Mouse (Mus musculus) midbrain, embryonic 12.5 days (tissue): ENCODE measurements around the gene Tnni3k. TPM values are rescaled to one million over a fixed set of nuclear protein-coding genes. Genes with fewer than 3 reads are reported as not detected.

Experiments used
- ATAC-seq: fragments of 200-750 bp; cut with Nextera tagmentation; 2 replicates; pipeline ENCODE4 v1.8.0; 2017; ENCODE audit warnings: low read depth, moderate TSS enrichment, moderate library complexity; ENCODE audit not compliant: low FRiP score
- H3K27ac ChIP-seq: fragments of 300-500 bp; sonication (generic); replicated peaks from 2 replicates; pipeline ENCODE4 v1.5.1; 2016; ENCODE audit warnings: mild to moderate bottlenecking
- H3K27me3 ChIP-seq: fragments of 300-500 bp; sonication (generic); 2 replicates; pipeline ENCODE4 v1.6.1; 2016; ENCODE audit warnings: mild to moderate bottlenecking
- H3K36me3 ChIP-seq: fragments of 300-500 bp; sonication (generic); 2 replicates; pipeline ENCODE4 v1.6.1; 2016
- H3K4me1 ChIP-seq: fragments of 300-500 bp; sonication (generic); 2 replicates; pipeline ENCODE4 v1.6.1; 2016
- H3K4me2 ChIP-seq: fragments of 300-500 bp; sonication (generic); replicated peaks from 2 replicates; pipeline ENCODE4 v1.6.1; 2016; ENCODE audit warnings: mild to moderate bottlenecking, moderate library complexity
- H3K4me3 ChIP-seq: fragments of 300-500 bp; sonication (generic); 2 replicates; pipeline ENCODE4 v1.5.1; 2016; ENCODE audit warnings: mild to moderate bottlenecking
- H3K9ac ChIP-seq: fragments of 300-500 bp; sonication (generic); replicated peaks from 2 replicates; pipeline ENCODE4 v1.6.1; 2016; ENCODE audit warnings: mild to moderate bottlenecking, moderate library complexity
- H3K9me3 ChIP-seq: fragments of 300-500 bp; sonication (generic); 2 replicates; pipeline ENCODE4 v1.6.1; 2016; ENCODE audit warnings: mild to moderate bottlenecking
- WGBS: fragments of 180-500 bp; shearing (Covaris S2); methylation state at CpG from one replicate; pipeline ENCODE4 v1.1.7; 2016; 5-methylcytosine and 5-hydroxymethylcytosine counted together
- polyA plus RNA-seq: library from polyadenylated mRNA; unstranded; fragments of >200 nt; fragmentation: Nextera tagmentation; extraction: Ambion mirVana; gene quantifications from 2 replicates; pipeline ENCODE4 v1.2.1, GENCODE M21; 2016

The Tnni3k gene
- polyA plus RNA-seq, 1 experiment from 2014 or later = not detected

DNA sequence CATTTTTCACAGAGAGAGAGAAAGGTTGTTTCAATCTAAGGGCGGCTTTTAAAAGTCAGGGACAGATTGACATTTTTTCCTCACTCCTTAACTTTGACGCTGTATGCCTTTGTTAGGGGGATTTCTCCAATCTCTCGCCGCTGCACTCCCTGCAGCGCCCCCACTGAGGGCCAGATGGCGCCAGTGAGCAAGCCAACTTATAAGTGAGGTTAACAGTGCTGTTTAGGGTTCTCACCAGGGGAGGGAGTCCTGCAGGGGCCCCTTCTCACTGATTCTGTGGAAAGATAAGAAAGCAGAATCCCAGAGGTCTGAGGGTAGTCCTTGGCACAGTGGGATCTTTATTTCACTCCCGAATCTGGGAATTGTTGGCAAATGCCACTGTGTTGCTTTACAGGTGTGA, 237.5 kb downstream of the Tnni3k start:
- H3K4me3 ChIP-seq = peak overlapping the region; percentile 30

DNA sequence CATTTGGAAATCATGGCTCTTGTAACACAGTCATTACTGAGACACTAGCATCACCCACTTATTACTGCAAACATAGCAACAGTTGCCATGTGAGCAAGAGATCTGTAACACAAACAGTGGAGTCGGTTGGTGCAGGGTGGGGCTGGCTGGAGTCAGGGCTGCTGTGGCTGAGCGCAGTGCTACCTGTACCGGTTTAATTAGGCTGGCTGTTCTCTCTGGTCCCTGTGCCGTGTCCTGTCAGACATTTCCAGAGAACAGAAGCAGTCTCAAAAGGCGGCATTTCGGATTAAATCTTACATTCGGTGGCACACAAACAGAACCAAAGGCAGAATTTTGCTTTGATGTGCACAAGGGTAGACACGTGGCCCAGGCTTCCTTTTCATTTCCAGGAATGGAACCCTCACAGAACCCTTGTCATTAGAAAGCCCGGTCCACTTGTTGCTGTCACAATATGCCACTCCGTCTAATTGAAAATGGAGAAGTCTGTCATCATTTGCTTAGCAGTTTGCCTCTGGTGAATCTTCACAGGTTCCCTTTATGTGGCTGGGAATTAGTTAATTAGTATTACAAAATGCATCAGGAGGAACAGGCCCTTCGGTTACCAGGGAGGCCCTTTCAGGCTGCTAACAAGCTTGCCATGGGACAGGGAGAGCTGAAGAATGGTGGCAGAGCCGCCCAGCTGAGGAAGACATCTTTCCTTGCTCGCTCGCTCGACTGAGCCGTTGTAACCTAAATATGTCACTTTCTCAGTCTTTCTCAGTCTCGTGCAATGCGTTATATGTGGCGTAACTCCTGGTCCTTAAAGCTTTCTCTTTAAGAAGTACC, 238.2 kb downstream of the Tnni3k start:
- Histone ChIP-seq H3K27ac (peak overlapping the region; percentile 42), H3K4me2 (peak overlapping the region; percentile 49)

More for the DNA sequence above, 237.5 kb downstream of the Tnni3k start:
- Histone ChIP-seq H3K27me3 (0 out of 2 replicates have a peak, but pooled peaks cover 5% of the 10 kb centered on the region), H3K9ac (peak overlapping the region; percentile 39; the same call in 1 of the 2 replicates), H3K9me3 (no peaks in the 10 kb centered on the region), H3K4me2 (peak overlapping the region; percentile 49), H3K36me3 (no peaks in the 10 kb centered on the region), H3K4me1 (peaks cover 14% of the 10 kb centered on the region), H3K27ac (no peak overlapping the region)
- 4% methylated on average over 7 of the region's 7 CpGs for WGBS
- ATAC-seq = peak; percentile 61

DNA sequence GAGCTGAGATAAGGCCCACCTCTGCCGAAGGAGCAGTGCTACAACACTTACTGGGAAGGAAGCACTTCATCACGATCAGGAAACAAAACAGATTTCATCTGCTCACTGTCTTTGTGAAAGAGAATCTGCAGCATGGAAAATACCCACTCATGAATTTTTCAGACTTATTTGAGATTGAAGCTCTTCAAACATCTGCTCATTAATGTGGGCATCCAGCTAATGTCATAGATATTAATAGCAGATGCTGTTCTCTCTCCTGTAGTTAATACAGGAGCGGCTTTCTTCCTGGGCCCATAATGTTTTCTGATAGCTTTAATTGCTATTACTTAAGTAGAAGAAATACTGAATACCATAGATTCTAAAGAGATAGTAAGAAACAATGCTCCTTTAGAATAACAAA, 239.0 kb downstream of the Tnni3k start:
- Histone ChIP-seq H3K9me3 (no peaks in the 10 kb centered on the region), H3K4me3 (no peak overlapping the region), H3K36me3 (no peaks in the 10 kb centered on the region), H3K9ac (no peak overlapping the region), H3K4me2 (no peak overlapping the region), H3K4me1 (peaks cover 20% of the 10 kb centered on the region), H3K27me3 (0 out of 2 replicates have a peak, but pooled peaks cover 5% of the 10 kb centered on the region), H3K27ac (peak overlapping the region; percentile 15; the same call in 1 of the 2 replicates)
- 65% methylated on average over 3 of the region's 3 CpGs for WGBS
- ATAC-seq = no peak

More for the DNA sequence above, 238.2 kb downstream of the Tnni3k start:
- Histone ChIP-seq H3K27me3 (0 out of 2 replicates have a peak, but pooled peaks cover 5% of the 10 kb centered on the region), H3K9me3 (no peaks in the 10 kb centered on the region), H3K4me3 (peak overlapping the region; percentile 30), H3K9ac (peak overlapping the region; percentile 39), H3K36me3 (no peaks in the 10 kb centered on the region), H3K4me1 (peaks cover 14% of the 10 kb centered on the region)
- ATAC-seq = peak; percentile 85
- 24% methylated on average over 19 of the region's 19 CpGs for WGBS

DNA sequence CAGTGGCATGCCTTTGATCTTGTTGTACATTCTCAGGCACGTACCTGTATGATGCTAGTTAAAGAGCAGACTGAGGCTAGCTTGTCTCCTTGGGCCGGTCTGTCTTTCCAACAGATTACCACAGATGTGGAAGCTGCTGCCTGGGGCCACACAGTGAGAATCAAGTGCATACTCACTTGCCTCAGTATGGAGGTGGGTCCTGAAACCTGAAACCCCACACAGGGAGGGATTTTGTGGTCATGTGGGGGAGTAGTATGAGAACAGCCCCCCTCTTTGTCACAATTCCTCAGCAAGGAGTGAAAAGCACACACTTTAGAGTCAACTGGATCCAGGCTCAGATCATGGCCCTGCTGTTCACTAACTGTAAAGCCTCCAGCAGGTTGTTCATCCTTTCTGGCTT, 239.6 kb downstream of the Tnni3k start:
- Histone ChIP-seq H3K27ac (no peak overlapping the region), H3K9ac (no peak overlapping the region), H3K4me1 (peaks cover 26% of the 10 kb centered on the region), H3K4me2 (no peak overlapping the region), H3K27me3 (0 out of 2 replicates have a peak, but pooled peaks cover 5% of the 10 kb centered on the region), H3K9me3 (no peaks in the 10 kb centered on the region), H3K4me3 (no peak overlapping the region), H3K36me3 (no peaks in the 10 kb centered on the region)
- 60% methylated on average over 2 of the region's 2 CpGs for WGBS
- ATAC-seq = no peak

DNA sequence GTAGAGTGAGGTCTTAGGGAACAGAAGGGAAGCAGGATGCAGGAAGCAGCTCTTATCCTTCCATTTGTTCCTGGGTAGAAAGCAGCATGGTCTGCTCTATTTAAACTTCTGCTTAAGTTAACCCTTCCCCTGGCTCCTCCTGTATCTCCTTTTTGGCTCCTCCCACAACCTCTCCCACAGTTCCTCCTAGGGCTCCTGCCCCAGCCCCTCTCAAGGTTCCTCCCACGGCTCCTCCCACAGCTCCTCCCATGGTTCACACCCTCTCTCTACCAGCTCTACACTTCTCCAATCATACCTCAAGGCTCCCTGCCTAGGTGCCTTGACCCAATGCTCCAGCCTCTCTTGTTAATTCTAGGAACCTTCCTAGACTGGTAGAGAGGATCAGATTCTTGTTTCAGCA, 242.3 kb downstream of the Tnni3k start:
- H3K27me3 ChIP-seq = 0 out of 2 replicates have a peak, but pooled peaks cover 5% of the 10 kb centered on the region
- no peak overlapping the region for H3K27ac ChIP-seq
- H3K9me3 ChIP-seq = no peaks in the 10 kb centered on the region
- no peak for ATAC-seq
- no peak overlapping the region for H3K4me3 ChIP-seq
- H3K9ac ChIP-seq = no peak overlapping the region
- no peak overlapping the region for H3K4me2 ChIP-seq
- 57% methylated on average over 1 of the region's 1 CpGs for WGBS
- H3K4me1 ChIP-seq = peaks cover 30% of the 10 kb centered on the region
- H3K36me3 ChIP-seq = no peaks in the 10 kb centered on the region

DNA sequence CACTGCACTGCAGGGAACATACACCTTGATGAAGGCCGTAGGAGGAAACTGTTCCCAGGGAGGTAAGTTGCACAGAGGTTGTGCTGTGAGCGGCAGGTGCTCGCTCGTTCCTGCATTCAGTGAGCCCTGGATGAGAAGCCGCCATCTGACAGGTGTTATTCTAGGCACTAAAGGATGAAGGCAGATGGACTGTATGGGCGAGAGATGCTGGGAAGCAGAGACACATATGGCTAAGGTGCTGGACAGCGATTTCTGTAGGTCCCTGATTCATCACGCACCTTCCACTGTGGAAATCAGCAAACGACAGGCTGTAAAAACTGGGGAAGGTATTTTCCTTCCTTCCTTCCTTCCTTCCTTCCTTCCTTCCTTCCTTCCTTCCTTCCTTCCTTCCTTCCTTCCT, 243.4 kb downstream of the Tnni3k start:
- 0 out of 2 replicates have a peak, but pooled peaks cover 5% of the 10 kb centered on the region for H3K27me3 ChIP-seq
- no peaks in the 10 kb centered on the region for H3K9me3 ChIP-seq
- peaks cover 24% of the 10 kb centered on the region for H3K4me1 ChIP-seq
- H3K9ac ChIP-seq = no peak overlapping the region
- 72% methylated on average over 9 of the region's 9 CpGs for WGBS
- no peak for ATAC-seq
- H3K27ac ChIP-seq = no peak overlapping the region
- no peak overlapping the region for H3K4me3 ChIP-seq
- H3K4me2 ChIP-seq = no peak overlapping the region
- no peaks in the 10 kb centered on the region for H3K36me3 ChIP-seq

DNA sequence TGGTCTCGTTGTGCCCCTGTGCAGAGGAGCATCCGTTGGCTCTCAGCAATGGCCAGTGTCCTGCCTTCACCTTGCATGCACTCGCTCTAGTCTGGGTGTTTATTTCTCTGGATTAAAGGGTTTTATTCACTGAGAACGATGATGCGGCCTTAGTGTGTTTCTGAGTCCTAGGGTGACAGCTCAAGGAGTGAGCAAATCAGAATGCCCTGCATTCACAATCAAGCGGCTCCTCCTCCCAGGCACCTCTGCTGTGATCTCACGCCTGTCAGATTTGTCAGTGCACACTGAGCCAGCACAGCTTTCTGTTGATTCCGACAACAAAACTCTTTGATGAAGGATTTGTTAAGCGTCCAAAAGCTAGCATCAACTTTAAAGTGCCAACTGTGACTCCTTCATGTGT, 243.9 kb downstream of the Tnni3k start:
- WGBS = 37% methylated on average over 9 of the region's 9 CpGs
- Histone ChIP-seq H3K4me1 (peaks cover 25% of the 10 kb centered on the region), H3K4me2 (no peak overlapping the region; the same call in 1 of the 2 replicates), H3K9ac (no peak overlapping the region), H3K27me3 (0 out of 2 replicates have a peak, but pooled peaks cover 5% of the 10 kb centered on the region), H3K36me3 (no peaks in the 10 kb centered on the region), H3K4me3 (no peak overlapping the region), H3K9me3 (no peaks in the 10 kb centered on the region), H3K27ac (peak overlapping the region; percentile 25; the same call in 1 of the 2 replicates)
- no peak for ATAC-seq

DNA sequence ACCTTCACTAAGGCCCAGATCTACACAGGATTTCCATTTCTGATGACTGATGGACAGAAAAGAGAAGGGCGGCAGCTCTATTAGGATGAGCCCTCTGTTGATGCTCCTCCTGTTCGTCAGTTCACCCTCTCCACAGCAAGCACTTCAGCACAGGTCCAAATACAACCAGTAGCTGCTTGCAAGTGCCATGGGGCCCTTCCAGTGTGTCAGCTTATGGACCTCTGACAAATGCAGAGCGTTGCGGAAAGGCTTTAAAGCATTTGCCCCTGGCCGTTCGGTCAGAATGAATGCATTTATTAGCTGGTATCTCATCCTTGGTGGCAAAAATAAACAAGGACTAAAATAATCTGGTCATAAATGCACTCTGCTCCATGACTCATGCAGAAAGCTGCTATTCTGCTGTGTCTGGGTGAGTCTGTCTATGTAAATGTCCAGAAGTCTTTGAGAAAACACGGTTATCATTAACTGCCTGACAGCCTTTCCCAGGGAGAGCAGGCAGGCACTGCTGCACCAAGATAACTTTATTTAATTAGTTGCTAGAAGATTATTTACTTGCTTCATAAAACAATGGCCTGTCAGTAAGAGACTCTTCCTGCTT, 244.8 kb downstream of the Tnni3k start:
- no peak overlapping the region; the same call in 1 of the 2 replicates for H3K27ac ChIP-seq
- ATAC-seq = no peak

DNA sequence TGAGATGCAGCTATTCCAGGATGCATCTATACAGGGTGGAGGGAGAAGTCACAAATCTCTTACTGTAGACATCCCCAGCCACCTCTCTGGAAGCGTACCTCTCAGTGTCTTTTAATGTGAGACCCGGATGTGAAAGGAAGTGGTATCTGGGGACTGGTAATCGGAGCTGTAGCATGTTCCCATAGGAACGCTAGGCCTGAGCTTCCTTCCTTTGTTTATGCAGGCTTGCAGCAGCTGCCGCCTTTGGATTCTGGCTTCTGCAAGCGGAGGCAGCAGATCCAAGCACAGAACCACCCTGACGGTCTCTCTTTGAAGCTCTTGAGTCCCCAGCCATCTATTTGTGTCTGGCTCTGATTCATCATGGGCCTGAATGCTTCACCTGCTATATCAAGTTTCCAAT, 248.6 kb downstream of the Tnni3k start:
- peak; percentile 81 for ATAC-seq
- Histone ChIP-seq H3K27me3 (peaks cover 4% of the 10 kb centered on the region; the same call in 1 of the 2 replicates), H3K36me3 (no peaks in the 10 kb centered on the region), H3K27ac (peak overlapping the region; percentile 64), H3K4me1 (peaks cover 24% of the 10 kb centered on the region), H3K9ac (0 out of 2 replicates have a peak overlapping the region, but pooled peaks have one; percentile 31), H3K4me3 (no peak overlapping the region), H3K4me2 (no peak overlapping the region), H3K9me3 (no peaks in the 10 kb centered on the region)
- 27% methylated on average over 7 of the region's 7 CpGs for WGBS

More for the DNA sequence above, 244.8 kb downstream of the Tnni3k start:
- no peak overlapping the region for H3K4me2 ChIP-seq
- H3K27me3 ChIP-seq = 0 out of 2 replicates have a peak, but pooled peaks cover under 1% of the 10 kb centered on the region
- no peak overlapping the region for H3K4me3 ChIP-seq
- no peaks in the 10 kb centered on the region for H3K9me3 ChIP-seq
- WGBS = 66% methylated on average over 7 of the region's 7 CpGs
- no peaks in the 10 kb centered on the region for H3K36me3 ChIP-seq
- H3K4me1 ChIP-seq = peaks cover 26% of the 10 kb centered on the region
- H3K9ac ChIP-seq = no peak overlapping the region; the same call in 1 of the 2 replicates

DNA sequence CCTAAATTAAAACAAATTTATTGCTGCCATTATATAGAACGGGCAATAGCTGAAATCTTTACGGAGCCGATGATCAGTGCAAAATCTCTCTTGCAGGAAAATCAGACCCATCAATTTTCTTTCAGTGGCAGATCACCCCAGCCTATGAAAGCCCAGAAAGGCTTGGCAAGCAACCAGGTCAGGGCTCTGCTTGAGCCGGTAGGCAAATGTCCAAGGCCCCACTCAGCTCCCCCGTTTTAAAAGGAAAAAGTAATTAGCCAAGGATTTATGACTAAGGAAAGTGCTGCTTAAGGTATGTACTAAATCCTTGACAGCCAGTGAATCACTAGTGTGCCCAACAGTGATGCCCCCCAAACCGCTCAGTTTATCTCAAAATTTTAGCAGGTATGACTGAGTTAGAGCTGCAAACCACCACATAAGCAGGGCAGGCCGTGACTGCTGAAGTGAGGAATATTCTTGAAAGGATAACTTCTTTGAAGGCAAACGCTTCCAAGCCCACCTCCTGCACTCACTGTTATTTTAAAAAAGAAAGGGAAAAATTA, 254.2 kb downstream of the Tnni3k start:
- Histone ChIP-seq H3K36me3 (no peaks in the 10 kb centered on the region), H3K9me3 (no peaks in the 10 kb centered on the region), H3K27me3 (peaks cover 4% of the 10 kb centered on the region; the same call in 1 of the 2 replicates), H3K9ac (no peak overlapping the region), H3K4me2 (no peak overlapping the region), H3K4me3 (no peak overlapping the region), H3K27ac (no peak overlapping the region), H3K4me1 (0 out of 2 replicates have a peak, but pooled peaks cover under 1% of the 10 kb centered on the region)
- ATAC-seq = no peak
- WGBS = 84% methylated on average over 8 of the region's 8 CpGs

DNA sequence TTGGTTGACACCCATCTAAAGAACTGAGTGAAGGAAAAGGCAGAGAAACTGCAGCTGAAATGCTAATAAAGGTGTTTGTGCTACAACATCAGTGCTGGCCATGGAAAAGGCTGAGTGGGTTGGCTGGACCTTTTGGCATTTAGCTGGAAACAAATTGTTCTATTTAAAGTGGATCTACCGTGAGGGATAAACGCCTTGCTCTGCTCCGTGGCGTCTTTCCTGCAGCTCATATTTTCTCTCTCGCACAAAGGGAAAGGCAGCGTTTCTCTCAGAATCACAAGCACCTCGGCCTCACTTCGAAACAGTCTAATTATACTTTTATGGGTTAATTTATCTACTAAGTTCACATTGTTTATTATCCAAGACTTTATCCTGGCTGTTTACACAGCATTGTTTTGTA, 254.8 kb downstream of the Tnni3k start:
- H3K27ac ChIP-seq = no peak overlapping the region
- ATAC-seq = no peak
- H3K4me1 ChIP-seq = no peaks in the 10 kb centered on the region
- no peak overlapping the region for H3K4me2 ChIP-seq
- H3K36me3 ChIP-seq = no peaks in the 10 kb centered on the region
- no peak overlapping the region for H3K4me3 ChIP-seq
- H3K9me3 ChIP-seq = no peaks in the 10 kb centered on the region
- no peak overlapping the region for H3K9ac ChIP-seq
- WGBS = 80% methylated on average over 8 of the region's 8 CpGs
- H3K27me3 ChIP-seq = peaks cover 4% of the 10 kb centered on the region; the same call in 1 of the 2 replicates
